In the genomic region with DNA sequence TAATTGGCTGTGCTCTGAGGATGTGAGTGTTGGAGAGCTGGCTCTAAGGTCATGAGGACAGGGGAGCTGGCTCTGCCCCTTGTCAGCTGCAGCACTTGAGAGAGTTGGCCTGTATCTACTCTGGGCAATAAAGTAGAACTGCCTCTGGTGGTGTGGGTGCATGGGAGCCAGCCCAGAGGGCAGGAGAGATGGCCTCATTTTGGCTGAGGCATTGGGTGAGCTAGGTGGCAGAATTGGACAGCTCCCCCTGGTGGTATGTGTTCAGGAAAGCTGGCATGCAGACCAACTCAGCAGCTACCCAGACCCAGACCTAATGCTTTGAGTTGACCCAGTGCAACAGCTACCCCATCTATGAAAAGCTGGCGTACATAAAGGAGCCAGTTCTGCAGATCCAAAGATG, we compare ENCODE assay signal across 9 mouse cellular contexts.
A peak's percentile ranks its signal among the peaks of the same experiment; 100 is the strongest.
DNase-seq lines count a peak whose midpoint lies in the region; ATAC-seq and TF ChIP-seq lines count a peak whose summit lies in the region.
"Had no signal": no experiment of that assay in that cellular context is flagged by ENCODE, and none has a peak within 500 bp of the region (broad histone marks: within the 10 kb centered on the region; RNA-seq: fewer than 3 reads in every experiment).

No protein-coding gene starts in this region.

- no peak overlapping the region for H3K27ac ChIP-seq in layer of hippocampus, adult 2 months
- no peak overlapping the region for H3K27ac ChIP-seq in ES-Bruce4 (ENCODE audit: insufficient read depth, low read length)
- H3K27ac ChIP-seq in forebrain, postnatal 0 days (ENCODE audit: low read depth, low read length): no peak overlapping the region
- H3K27ac ChIP-seq: embryonic facial prominence, embryonic 13.5 days had no signal

- no peak for TF ChIP-seq EP300 in ES-Bruce4 (IDR thresholded peaks at IDR 0.05; ENCODE audit: insufficient read depth, low read depth, low read length)

- ATAC-seq in forebrain, postnatal 0 days: no peak
- ATAC-seq in erythroblast, adult 5-6 weeks (replicated peaks; ENCODE audit: low FRiP score, poor library complexity, severe bottlenecking): no peak

- no peaks in the 10 kb centered on the region for H3K4me1 ChIP-seq in ES-Bruce4 (ENCODE audit: control insufficient read depth, insufficient read depth, low read length)
- no peaks in the 10 kb centered on the region for H3K4me1 ChIP-seq in forebrain, postnatal 0 days (ENCODE audit: insufficient read depth)
- H3K4me1 ChIP-seq: embryonic facial prominence, embryonic 13.5 days had no signal

- no peak for DNase-seq in layer of hippocampus, adult 2 months (ENCODE audit: low spot score in 2 of 2)
- no peak for DNase-seq in layer of hippocampus, postnatal 25 days (ENCODE audit: extremely low spot score in 1 of 2, low spot score in 1 of 2)
- DNase-seq in ZHBTc4 (ENCODE audit: low read depth, low spot score): peak; percentile 47
- no peak for DNase-seq in forebrain, postnatal 0 days
- peak; percentile 15 for DNase-seq in ovary, postnatal 14 days (ENCODE audit: low spot score)
- no peak for DNase-seq in layer of hippocampus, adult 18-20 months (ENCODE audit: low spot score in 2 of 2)

- no peak overlapping the region for H3K4me3 ChIP-seq in layer of hippocampus, adult 2 months
- no peak overlapping the region for H3K4me3 ChIP-seq in ES-Bruce4 (ENCODE audit: low read depth, low read length)
- H3K4me3 ChIP-seq in forebrain, postnatal 0 days (ENCODE audit: low read depth, low read length): no peak overlapping the region
- H3K4me3 ChIP-seq: embryonic facial prominence, embryonic 13.5 days had no signal

- peak; percentile 67 for TF ChIP-seq CTCF in layer of hippocampus, adult 2 months (conservative IDR thresholded peaks at IDR 0.05)
- TF ChIP-seq CTCF in ES-Bruce4 (IDR thresholded peaks at IDR 0.05; ENCODE audit: low read depth, low read length): peak; percentile 56
- TF ChIP-seq CTCF in forebrain, postnatal 0 days (IDR thresholded peaks at IDR 0.05; ENCODE audit: low read depth): peak; percentile 27

- H3K9me3 ChIP-seq in ES-Bruce4 (replicated peaks; ENCODE audit: control insufficient read depth, insufficient read depth, low read length, poor library complexity, severe bottlenecking): no peaks in the 10 kb centered on the region
- no peaks in the 10 kb centered on the region for H3K9me3 ChIP-seq in forebrain, postnatal 0 days (ENCODE audit: low read length)
- H3K9me3 ChIP-seq: embryonic facial prominence, embryonic 13.5 days had no signal

- H3K9ac ChIP-seq in ES-Bruce4 (ENCODE audit: low read depth, poor library complexity, severe bottlenecking): no peak overlapping the region
- H3K9ac ChIP-seq in forebrain, postnatal 0 days: no peak overlapping the region
- H3K9ac ChIP-seq: embryonic facial prominence, embryonic 13.5 days had no signal

- WGBS in forebrain, postnatal 0 days: 82% methylated on average over 1 of the region's 1 CpGs

- H3K36me3 ChIP-seq in ES-Bruce4 (ENCODE audit: control insufficient read depth, insufficient read depth, low read length, poor library complexity, severe bottlenecking): no peaks in the 10 kb centered on the region
- H3K36me3 ChIP-seq in forebrain, postnatal 0 days (ENCODE audit: insufficient read depth): no peaks in the 10 kb centered on the region
- H3K36me3 ChIP-seq: embryonic facial prominence, embryonic 13.5 days had no signal

- no peaks in the 10 kb centered on the region for H3K27me3 ChIP-seq in ES-Bruce4 (ENCODE audit: control insufficient read depth, insufficient read depth, low read length, poor library complexity, severe bottlenecking)
- no peaks in the 10 kb centered on the region for H3K27me3 ChIP-seq in forebrain, postnatal 0 days (ENCODE audit: insufficient read depth, low read length)
- H3K27me3 ChIP-seq: embryonic facial prominence, embryonic 13.5 days had no signal

- TF ChIP-seq POLR2A in ES-Bruce4 (IDR thresholded peaks at IDR 0.05; ENCODE audit: insufficient read depth, low read length): no peak

- H3K4me2 ChIP-seq in forebrain, postnatal 0 days (ENCODE audit: low read depth): no peak overlapping the region
- H3K4me2 ChIP-seq: embryonic facial prominence, embryonic 13.5 days had no signal

Comparison
In these comparisons a context has a peak if more than half of its experiments do, and no peak if none do; other contexts are left out.
1. DNase-seq: peak in ZHBTc4 (single experiment) and ovary, postnatal 14 days (single experiment); none in layer of hippocampus, adult 2 months (0 of 2), layer of hippocampus, postnatal 25 days (0 of 2), forebrain, postnatal 0 days (single experiment) and layer of hippocampus, adult 18-20 months (0 of 2).
2. Peak in every context shown above with its lines, with median percentiles within 50 percentile points of each other: CTCF ChIP-seq.